Mouse (Mus musculus) cerebellum, adult 9-10 months (tissue): Measurements from ENCODE around the gene Prss46.

Experiments
- DNase-seq: peaks from one replicate; pipeline ENCODE4 v3.0.0; 2022

Prss46 gene

DNA sequence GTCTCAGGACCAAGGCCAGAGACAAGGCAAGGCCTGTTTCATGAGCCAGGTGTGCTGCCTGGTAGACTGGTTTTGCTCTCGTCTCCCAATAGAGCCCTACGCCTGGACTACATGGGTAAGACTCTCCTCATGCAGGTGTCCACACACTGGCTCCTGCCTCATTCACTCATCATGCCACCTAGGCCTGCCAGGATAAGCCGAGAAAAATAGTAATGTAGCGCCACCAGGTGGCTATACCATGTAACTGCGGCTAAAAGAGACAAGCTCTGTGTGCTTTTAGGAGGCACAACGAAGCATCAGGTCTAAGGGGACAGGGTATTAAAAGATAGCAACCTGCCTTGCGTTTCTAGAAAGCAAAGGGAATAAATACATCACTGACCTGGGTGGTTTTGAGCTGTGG is 26.7 kb downstream of the Prss46 start:
- DNase-seq = peak; percentile 55

- no peak for DNase-seq
These were observed 29.7 kb downstream of the Prss46 start for GRCm38 (mm10) chr9:110873681-110874659.

GRCm38 (mm10) chr9:110874660-110875191 is 30.4 kb downstream of the Prss46 start:
- no peak for DNase-seq

- DNase-seq = no peak
These were observed 31.0 kb downstream of the Prss46 start for GRCm38 (mm10) chr9:110875288-110875695.

DNA sequence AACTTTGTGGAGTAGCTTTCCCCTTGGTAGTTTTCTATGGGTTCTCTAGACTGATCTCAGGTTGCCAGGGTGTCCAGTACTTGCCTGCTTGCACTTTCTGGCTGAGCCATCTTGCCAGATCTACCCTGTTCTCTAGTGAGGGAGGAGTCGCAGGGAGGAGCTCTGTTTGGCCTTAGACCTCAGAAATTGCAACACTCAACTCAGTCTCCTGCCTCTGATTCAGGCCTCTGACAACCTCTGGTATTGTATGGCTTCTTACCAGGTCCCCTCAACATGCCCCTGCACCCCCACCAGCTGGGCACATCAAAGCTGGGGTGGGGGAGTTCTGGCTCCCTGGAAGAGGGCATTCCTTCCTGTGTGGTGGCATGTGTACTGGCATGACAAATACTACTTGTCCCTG is 33.0 kb downstream of the Prss46 start:
- no peak for DNase-seq

DNA sequence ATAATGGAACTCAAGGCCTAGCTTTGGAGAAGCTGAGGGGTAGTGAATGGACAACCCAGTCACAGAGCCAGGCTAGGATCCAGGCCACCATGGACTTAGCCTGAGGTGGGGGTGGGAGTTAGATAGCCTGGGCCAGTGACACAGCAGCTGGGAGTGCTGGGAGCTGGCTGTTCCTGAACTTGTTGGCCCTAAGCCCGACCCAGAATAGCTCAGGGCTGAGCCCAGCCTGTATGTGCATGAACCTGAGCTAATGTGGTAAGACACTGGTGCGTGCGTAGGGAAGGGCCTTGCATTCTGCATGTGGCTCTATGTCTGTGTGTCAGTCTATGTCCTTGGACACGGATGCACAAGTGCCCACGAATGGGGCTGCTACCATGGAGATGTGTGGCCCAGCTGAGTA is 33.6 kb downstream of the Prss46 start:
- DNase-seq = no peak

- no peak for DNase-seq
These were observed 35.0 kb downstream of the Prss46 start, which contains the start of gene Als2cl for GRCm38 (mm10) chr9:110879191-110879920. Als2cl (plus strand) TSS chr9:110879870.

DNA sequence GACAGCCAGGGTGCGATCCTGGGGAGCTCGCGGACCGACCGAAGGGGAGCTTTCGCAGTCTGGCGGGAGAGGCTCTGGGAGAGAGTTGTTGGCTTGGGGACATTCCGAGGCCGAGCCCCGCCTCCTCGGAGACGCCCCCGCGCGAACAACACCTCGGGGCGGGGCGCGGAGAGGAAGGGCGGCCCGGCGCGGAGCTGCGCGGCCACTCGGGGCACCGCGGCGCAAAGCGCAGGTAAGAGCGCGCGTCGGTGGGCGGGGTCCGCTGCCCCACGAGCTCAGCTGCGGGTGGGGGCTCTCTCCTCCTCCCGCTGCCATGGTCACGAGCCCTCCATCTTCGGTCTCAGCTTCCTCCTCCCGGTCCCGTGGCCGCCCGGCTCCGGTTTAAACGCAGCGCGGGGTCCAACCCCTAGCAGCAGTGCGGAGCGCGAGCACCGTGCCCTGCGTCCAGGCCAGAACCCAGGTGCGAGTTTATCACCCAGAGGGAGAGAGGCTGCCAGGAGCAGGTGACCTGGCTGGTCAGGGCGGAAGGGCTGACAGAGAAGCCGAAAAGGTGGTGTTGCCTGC is 35.8 kb downstream of the Prss46 start, which contains the start of gene Tmie:
Tmie (minus strand) TSS at position 116 of the 564 bp plus-strand sequence.
- no peak for DNase-seq

DNA sequence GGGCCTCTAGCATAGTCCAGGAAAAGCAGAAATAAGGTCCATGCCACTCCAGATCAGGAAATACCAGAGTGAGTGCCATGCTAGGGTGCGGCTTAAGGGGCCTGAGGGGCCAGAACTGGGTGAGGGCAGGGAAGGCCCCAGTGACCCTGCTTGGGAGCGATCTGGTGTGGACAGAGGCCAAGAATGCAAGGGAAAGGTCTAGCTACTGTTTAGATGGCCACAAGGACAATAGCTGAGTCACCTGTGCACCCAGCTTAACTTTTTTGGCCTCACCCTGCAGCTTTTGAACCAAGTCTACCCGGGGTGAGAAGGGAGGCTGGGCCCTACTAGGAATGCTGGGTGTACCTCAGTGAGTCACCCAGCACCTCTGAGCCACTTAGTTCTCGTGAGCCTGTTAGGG is 36.5 kb downstream of the Prss46 start:
- no peak for DNase-seq

DNA sequence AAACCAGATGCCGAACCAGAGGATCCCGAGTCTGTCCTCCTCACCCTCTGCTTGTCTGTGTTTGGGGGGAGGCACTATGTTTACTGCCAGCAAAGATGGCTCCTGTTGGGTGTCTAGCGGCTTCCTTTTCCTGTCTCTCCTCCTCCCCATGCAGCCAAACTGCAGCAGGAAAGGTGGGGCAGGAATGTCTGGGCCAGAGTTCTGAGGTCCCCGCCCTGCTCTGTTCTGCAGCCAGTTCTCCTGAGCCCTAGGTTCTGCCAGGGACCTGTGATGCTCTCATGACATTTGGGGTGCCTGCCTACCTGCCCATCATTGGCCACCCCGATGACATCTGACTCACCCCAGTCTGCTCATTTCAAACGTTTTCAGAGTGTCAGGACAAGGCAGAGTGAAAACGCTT is 37.6 kb downstream of the Prss46 start:
- no peak for DNase-seq

- DNase-seq = no peak
These were observed 43.3 kb downstream of the Prss46 start for GRCm38 (mm10) chr9:110887388-110888303.

- DNase-seq = no peak
These were observed 44.6 kb downstream of the Prss46 start for GRCm38 (mm10) chr9:110888935-110889334.

DNA sequence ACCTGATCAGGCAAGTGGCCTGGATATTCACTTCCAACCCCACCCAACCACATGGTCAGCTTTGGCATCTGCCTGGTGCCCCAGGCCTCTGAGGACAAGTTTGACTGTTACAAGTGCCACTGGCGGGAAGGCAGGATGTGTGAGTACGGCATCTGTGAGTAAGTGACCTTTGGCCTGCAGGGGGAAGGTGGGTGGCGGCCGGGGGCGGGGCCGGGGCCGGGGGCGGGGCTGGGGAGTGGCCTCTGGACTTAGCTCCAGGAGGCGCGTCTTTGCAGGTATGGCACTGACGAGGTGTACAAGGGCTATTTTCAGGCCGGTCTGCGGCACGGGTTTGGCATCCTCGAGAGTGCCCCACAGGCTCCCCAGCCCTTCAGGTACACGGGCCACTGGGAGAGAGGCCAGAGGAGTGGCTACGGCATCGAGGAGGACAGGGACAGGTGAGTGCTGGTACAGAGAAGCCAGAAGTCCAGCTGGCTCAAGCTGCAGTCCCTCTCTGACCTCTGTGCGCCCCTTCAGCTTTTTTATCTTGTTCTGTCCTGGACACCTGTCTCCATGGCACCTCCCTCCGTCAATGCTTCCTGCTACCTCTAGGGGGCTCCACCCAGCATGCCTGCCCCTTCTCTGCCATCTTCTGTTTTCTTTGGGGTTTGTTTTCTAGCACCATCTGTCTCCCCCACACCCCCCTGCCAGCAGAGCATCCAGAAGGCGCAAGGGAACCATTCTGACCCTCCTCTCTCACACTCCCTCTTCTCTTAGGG is 45.9 kb downstream of the Prss46 start:
- no peak for DNase-seq

DNA sequence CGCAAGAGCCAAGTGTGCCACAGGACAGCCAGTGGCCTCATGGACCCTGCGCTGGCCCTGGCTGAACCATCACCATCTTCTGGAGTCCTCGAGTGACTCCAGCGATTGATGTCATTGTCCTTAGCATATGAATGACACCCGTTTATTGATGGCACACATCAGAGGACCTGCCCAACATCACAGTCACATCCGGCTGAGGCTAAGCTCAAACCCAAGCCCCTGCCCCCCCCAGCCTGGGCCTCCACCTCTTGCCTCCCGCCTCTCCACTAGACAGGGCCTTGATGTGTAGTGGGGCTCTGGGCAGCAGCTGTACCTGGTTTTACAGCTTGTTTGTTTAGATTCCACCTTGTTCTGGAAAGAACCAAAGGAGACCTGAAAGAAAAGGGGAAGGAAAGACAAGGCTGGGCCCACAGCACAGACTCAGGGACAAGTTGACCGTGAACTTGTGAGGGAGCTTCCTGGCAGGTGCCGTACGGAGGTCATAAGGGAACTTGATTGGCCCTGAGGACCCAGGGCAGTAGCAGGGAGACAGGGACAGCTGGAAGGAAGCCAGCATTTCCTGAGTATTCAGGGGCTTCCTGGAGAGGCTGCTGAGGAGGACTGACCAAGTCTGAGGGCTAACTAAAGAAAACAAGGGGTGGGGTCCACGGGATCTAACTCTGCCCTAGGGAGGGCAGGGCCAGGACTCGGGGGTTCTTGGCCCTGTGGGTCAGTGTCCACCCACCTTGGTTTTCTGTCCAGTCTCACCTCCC is 46.9 kb downstream of the Prss46 start:
- no peak for DNase-seq

DNA sequence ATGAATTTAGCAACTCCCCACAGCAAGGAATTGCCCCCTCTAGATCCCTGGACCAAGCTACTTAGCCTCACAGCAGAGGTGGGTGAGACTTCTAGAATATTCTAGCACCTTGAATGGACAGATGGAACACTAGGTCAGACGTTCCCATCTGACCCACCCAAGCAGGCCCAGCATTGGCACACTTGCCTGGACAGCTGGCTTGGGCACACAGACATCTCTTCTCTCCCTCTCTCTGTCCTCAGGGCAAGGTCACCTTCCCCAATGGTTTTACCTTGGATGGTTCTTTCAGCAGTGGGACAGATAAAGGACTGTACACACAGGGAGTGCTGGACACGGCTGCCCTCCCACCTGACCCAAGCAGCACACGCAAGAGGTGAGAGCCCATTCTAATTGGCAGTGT is 48.2 kb downstream of the Prss46 start:
- DNase-seq = no peak

GRCm38 (mm10) chr9:110893429-110893828 is 49.1 kb downstream of the Prss46 start:
- no peak for DNase-seq

DNA sequence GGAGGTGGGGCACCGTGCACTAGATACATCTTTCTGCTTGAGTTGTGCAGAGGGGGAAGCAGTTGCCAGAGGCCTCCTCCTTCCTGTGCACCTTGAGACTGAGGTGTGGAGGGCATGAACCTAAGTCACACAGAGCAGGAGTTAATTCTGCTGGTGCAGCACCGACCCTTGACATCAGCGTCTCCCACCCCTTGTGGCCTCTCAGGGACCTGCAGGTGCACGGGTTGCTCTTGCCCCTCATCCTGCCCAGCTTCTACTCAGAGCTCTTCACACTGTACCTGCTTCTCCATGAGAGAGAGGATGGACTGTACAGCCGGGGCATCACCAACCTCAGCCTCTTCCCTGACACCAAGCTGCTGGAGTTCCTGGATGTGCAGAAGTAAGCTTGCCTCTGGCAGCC is 51.2 kb downstream of the Prss46 start:
- DNase-seq = no peak

DNA sequence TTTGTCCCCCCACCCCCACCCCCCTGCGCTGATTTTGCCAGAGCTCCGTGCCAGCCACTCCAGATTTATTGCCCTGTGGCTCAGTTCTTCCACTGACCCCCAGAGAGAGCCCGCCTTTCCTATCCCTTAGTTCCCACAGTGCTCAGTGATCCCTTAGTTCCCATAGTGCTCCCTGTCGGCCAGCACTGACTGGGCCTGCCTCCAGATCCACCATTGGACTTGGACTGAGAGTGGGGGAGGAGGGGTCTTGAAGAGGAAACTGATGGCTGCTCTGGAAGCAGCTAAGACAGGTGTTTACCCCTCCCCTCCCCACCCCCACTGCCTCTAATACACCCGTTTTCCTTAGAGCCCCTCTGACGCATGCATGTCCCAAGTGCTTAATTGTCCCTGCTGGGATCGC is 51.7 kb downstream of the Prss46 start:
- no peak for DNase-seq

GRCm38 (mm10) chr9:110896595-110896994 is 52.3 kb downstream of the Prss46 start:
- DNase-seq = no peak

DNA sequence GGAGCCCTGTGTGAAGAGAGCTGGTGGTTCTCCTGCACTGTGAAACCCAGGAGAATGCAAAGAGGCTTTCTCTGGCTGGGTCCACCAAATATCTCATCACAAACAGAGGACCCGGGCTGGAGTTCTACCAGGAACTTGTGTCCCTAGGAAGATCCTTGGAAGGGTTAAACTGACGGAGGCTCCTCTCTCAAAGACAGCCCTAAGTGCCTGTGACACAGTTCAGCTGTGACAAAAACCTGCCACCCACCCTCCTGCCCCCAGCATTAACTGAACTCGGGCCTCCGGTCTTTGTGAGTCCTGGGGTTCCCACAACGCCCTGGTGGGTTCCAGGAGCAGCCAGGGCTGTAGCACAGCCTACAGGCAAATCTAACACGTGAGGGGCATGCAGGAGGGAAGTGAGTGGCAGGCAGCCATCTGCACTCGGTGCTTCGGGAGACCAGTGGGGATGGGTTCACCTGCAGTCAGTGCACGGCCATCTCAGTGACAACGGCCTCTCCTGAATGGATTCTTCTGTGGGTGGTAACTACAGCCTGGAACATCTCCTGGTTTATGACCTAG is 55.2 kb downstream of the Prss46 start:
- no peak for DNase-seq
